In genomic region chr1:43445170-43446088, GRCm38 (mm10) we compare ENCODE assay signal across 8 mouse cellular contexts. TPM values are rescaled to one million over a fixed set of nuclear protein-coding genes. Genes with fewer than 3 reads are reported as not detected.
A peak's percentile ranks its signal among the peaks of the same experiment; 100 is the strongest.
DNase-seq lines count a peak whose midpoint lies in the region; ATAC-seq and TF ChIP-seq lines count a peak whose summit lies in the region.

No protein-coding gene starts in this region.

- no peaks in the 10 kb centered on the region for H3K9me3 ChIP-seq in embryonic facial prominence, embryonic 15.5 days (replicated peaks)
- H3K9me3 ChIP-seq in heart, embryonic 12.5 days (replicated peaks) = no peaks in the 10 kb centered on the region
- H3K9me3 ChIP-seq in kidney, embryonic 15.5 days (replicated peaks) = no peaks in the 10 kb centered on the region
- no peaks in the 10 kb centered on the region for H3K9me3 ChIP-seq in liver, embryonic 13.5 days (replicated peaks)
- H3K9me3 ChIP-seq in neural tube, embryonic 11.5 days (ENCODE audit: control insufficient read depth, low read length) = no peaks in the 10 kb centered on the region
- H3K9me3 ChIP-seq in stomach, embryonic 16.5 days (replicated peaks; ENCODE audit: control insufficient read depth, low read length) = no peaks in the 10 kb centered on the region

- peak overlapping the region; percentile 89 for H3K9ac ChIP-seq in embryonic facial prominence, embryonic 15.5 days
- peak overlapping the region; percentile 93 for H3K9ac ChIP-seq in heart, embryonic 12.5 days
- H3K9ac ChIP-seq in kidney, embryonic 15.5 days = peak overlapping the region; percentile 71
- H3K9ac ChIP-seq in liver, embryonic 13.5 days = peak overlapping the region; percentile 93
- peak overlapping the region; percentile 98 for H3K9ac ChIP-seq in neural tube, embryonic 11.5 days (ENCODE audit: low read length)
- H3K9ac ChIP-seq in stomach, embryonic 16.5 days (ENCODE audit: low read length) = peak overlapping the region; percentile 97

- H3K4me2 ChIP-seq in embryonic facial prominence, embryonic 15.5 days (replicated peaks) = peak overlapping the region; percentile 54
- peak overlapping the region; percentile 95 for H3K4me2 ChIP-seq in heart, embryonic 12.5 days
- H3K4me2 ChIP-seq in kidney, embryonic 15.5 days = peak overlapping the region; percentile 79
- H3K4me2 ChIP-seq in liver, embryonic 13.5 days = peak overlapping the region; percentile 86
- H3K4me2 ChIP-seq in neural tube, embryonic 11.5 days (ENCODE audit: low read depth) = peak overlapping the region; percentile 63
- H3K4me2 ChIP-seq in stomach, embryonic 16.5 days (ENCODE audit: low read depth, low read length) = peak overlapping the region; percentile 70

- no peaks in the 10 kb centered on the region for H3K27me3 ChIP-seq in C2C12 (ENCODE audit: control insufficient read depth, insufficient read depth, insufficient read length)
- no peaks in the 10 kb centered on the region for H3K27me3 ChIP-seq in embryonic facial prominence, embryonic 15.5 days
- no peaks in the 10 kb centered on the region for H3K27me3 ChIP-seq in heart, embryonic 12.5 days (replicated peaks)
- H3K27me3 ChIP-seq in kidney, embryonic 15.5 days = no peaks in the 10 kb centered on the region
- H3K27me3 ChIP-seq in liver, embryonic 13.5 days = no peaks in the 10 kb centered on the region
- no peaks in the 10 kb centered on the region for H3K27me3 ChIP-seq in neural tube, embryonic 11.5 days (ENCODE audit: control insufficient read depth, insufficient read depth, low read length)
- no peaks in the 10 kb centered on the region for H3K27me3 ChIP-seq in stomach, embryonic 16.5 days (ENCODE audit: control insufficient read depth, insufficient read depth, low read length)

- peaks cover 19% of the 10 kb centered on the region for H3K4me1 ChIP-seq in embryonic facial prominence, embryonic 15.5 days
- peaks cover 26% of the 10 kb centered on the region for H3K4me1 ChIP-seq in heart, embryonic 12.5 days (replicated peaks)
- H3K4me1 ChIP-seq in kidney, embryonic 15.5 days = peaks cover 36% of the 10 kb centered on the region
- H3K4me1 ChIP-seq in liver, embryonic 13.5 days (replicated peaks) = peaks cover 54% of the 10 kb centered on the region
- peaks cover 12% of the 10 kb centered on the region for H3K4me1 ChIP-seq in neural tube, embryonic 11.5 days (ENCODE audit: control insufficient read depth, insufficient read depth, low read length)
- peaks cover 18% of the 10 kb centered on the region for H3K4me1 ChIP-seq in stomach, embryonic 16.5 days (ENCODE audit: control insufficient read depth, insufficient read depth, low read length)

- H3ac ChIP-seq in C2C12 (ENCODE audit: control insufficient read depth, insufficient read length, low read depth) = peak overlapping the region; percentile 98

- WGBS in embryonic facial prominence, embryonic 15.5 days = under 1% methylated on average over 78 of the region's 86 CpGs
- under 1% methylated on average over 80 of the region's 86 CpGs for WGBS in heart, embryonic 12.5 days
- under 1% methylated on average over 78 of the region's 86 CpGs for WGBS in kidney, embryonic 15.5 days
- under 1% methylated on average over 68 of the region's 86 CpGs for WGBS in liver, embryonic 13.5 days (ENCODE audit: insufficient replicate concordance)
- under 1% methylated on average over 70 of the region's 86 CpGs for WGBS in neural tube, embryonic 11.5 days
- WGBS in stomach, embryonic 16.5 days = under 1% methylated on average over 72 of the region's 86 CpGs

- peaks cover 3% of the 10 kb centered on the region for H3K36me3 ChIP-seq in C2C12 (ENCODE audit: control insufficient read depth, insufficient read depth)
- H3K36me3 ChIP-seq in embryonic facial prominence, embryonic 15.5 days = no peaks in the 10 kb centered on the region
- H3K36me3 ChIP-seq in heart, embryonic 12.5 days = no peaks in the 10 kb centered on the region
- H3K36me3 ChIP-seq in kidney, embryonic 15.5 days = no peaks in the 10 kb centered on the region
- no peaks in the 10 kb centered on the region for H3K36me3 ChIP-seq in liver, embryonic 13.5 days
- H3K36me3 ChIP-seq in neural tube, embryonic 11.5 days (ENCODE audit: control insufficient read depth, insufficient read depth, low read length) = no peaks in the 10 kb centered on the region
- H3K36me3 ChIP-seq in stomach, embryonic 16.5 days (ENCODE audit: control insufficient read depth, insufficient read depth, low read length) = no peaks in the 10 kb centered on the region

- peak; percentile 95 for ATAC-seq in embryonic facial prominence, embryonic 15.5 days (ENCODE audit: insufficient number of reproducible peaks, low FRiP score, low TSS enrichment, low read depth)
- ATAC-seq in heart, embryonic 12.5 days (ENCODE audit: insufficient number of reproducible peaks, low FRiP score) = peak; percentile 93
- peak; percentile 96 for ATAC-seq in kidney, embryonic 15.5 days (replicated peaks; ENCODE audit: low FRiP score)
- ATAC-seq in liver, embryonic 13.5 days (ENCODE audit: low read depth) = peak; percentile 89
- peak; percentile 94 for ATAC-seq in neural tube, embryonic 11.5 days (ENCODE audit: insufficient read depth, low FRiP score, low TSS enrichment)
- ATAC-seq in stomach, embryonic 16.5 days (ENCODE audit: insufficient read depth, low FRiP score) = peak; percentile 94

- DNase-seq in adrenal gland, postnatal 4 days (ENCODE audit: low spot score in 2 of 2) = peak; percentile 63 to 68
- DNase-seq in liver, embryonic 13.5 days = peak; percentile 62
- peak; percentile 92 for DNase-seq in neural tube, embryonic 11.5 days (ENCODE audit: low spot score)

- peaks cover 33% of the 10 kb centered on the region for H3K79me3 ChIP-seq in C2C12 (ENCODE audit: low read depth)

- H3K79me2 ChIP-seq in C2C12 (ENCODE audit: control insufficient read depth, insufficient read depth) = peaks cover 45% of the 10 kb centered on the region

- H3K27ac ChIP-seq in embryonic facial prominence, embryonic 15.5 days (replicated peaks) = peak overlapping the region; percentile 92
- H3K27ac ChIP-seq in heart, embryonic 12.5 days (ENCODE audit: poor library complexity, severe bottlenecking) = peak overlapping the region; percentile 85
- H3K27ac ChIP-seq in kidney, embryonic 15.5 days = peak overlapping the region; percentile 97
- peak overlapping the region; percentile 83 for H3K27ac ChIP-seq in liver, embryonic 13.5 days
- peak overlapping the region; percentile 95 for H3K27ac ChIP-seq in neural tube, embryonic 11.5 days (ENCODE audit: low read depth, low read length)
- peak overlapping the region; percentile 92 for H3K27ac ChIP-seq in stomach, embryonic 16.5 days (ENCODE audit: low read length)

- no peak for TF ChIP-seq CTCF in C2C12 (IDR thresholded peaks at IDR 0.05; ENCODE audit: control insufficient read depth, insufficient read depth, insufficient read length)

- peak overlapping the region; percentile 60 for H3K4me3 ChIP-seq in C2C12 (ENCODE audit: insufficient read depth, poor library complexity, severe bottlenecking)
- H3K4me3 ChIP-seq in embryonic facial prominence, embryonic 15.5 days (replicated peaks) = peak overlapping the region; percentile 95
- H3K4me3 ChIP-seq in heart, embryonic 12.5 days = peak overlapping the region; percentile 84
- H3K4me3 ChIP-seq in kidney, embryonic 15.5 days (replicated peaks) = peak overlapping the region; percentile 94
- H3K4me3 ChIP-seq in liver, embryonic 13.5 days (replicated peaks) = peak overlapping the region; percentile 92
- peak overlapping the region; percentile 75 for H3K4me3 ChIP-seq in neural tube, embryonic 11.5 days (ENCODE audit: low read depth, low read length)
- H3K4me3 ChIP-seq in stomach, embryonic 16.5 days (replicated peaks; ENCODE audit: low read length) = peak overlapping the region; percentile 93

TF ChIP-seq in C2C12, 6 proteins besides CTCF, POLR2A, EP300 and RAD21:
- no peak for TF ChIP-seq MYOD1 (IDR thresholded peaks at IDR 0.05; ENCODE audit: control insufficient read depth, insufficient read length, low read depth)
- no peak for TF ChIP-seq MYOG (IDR thresholded peaks at IDR 0.05; ENCODE audit: control insufficient read depth, extremely low read depth, insufficient read length)
- no peak for TF ChIP-seq FOSL1 (IDR thresholded peaks at IDR 0.05; ENCODE audit: insufficient read depth, low read length, poor library complexity, severe bottlenecking)
- no peak for TF ChIP-seq MAX (IDR thresholded peaks at IDR 0.05)
- TF ChIP-seq USF1 (IDR thresholded peaks at IDR 0.05; ENCODE audit: low read depth) = no peak
- TF ChIP-seq CEBPB (IDR thresholded peaks at IDR 0.05; ENCODE audit: low read depth) = no peak

RNA-seq across cellular contexts. Expression of gene Nck2, which starts 1.1 kb away (rescaled TPM):
- polyA plus RNA-seq in C2C12 (2012; fragmentation: generic; extraction: Trizol) = 18.0 TPM
- 10 to 100 TPM; 38.6 to 46.3 TPM for total RNA-seq in adrenal gland, postnatal 4 days (2021)
- polyA plus RNA-seq in embryonic facial prominence, embryonic 15.5 days (2015; fragmentation: Nextera tagmentation; extraction: Ambion mirVana) = 35.5 and 37.5 TPM in 2 replicates
- 35.6 and 36.4 TPM in 2 replicates for polyA plus RNA-seq in heart, embryonic 12.5 days (2016; fragmentation: Nextera tagmentation; extraction: Ambion mirVana)
- polyA plus RNA-seq in kidney, embryonic 15.5 days (2015; fragmentation: Nextera tagmentation; extraction: Ambion mirVana) = 46.0 and 48.3 TPM in 2 replicates
- polyA plus RNA-seq in liver, embryonic 13.5 days (2015; fragmentation: Nextera tagmentation; extraction: Ambion mirVana) = 10.5 and 12.6 TPM in 2 replicates
- 39.8 and 41.7 TPM in 2 replicates for polyA plus RNA-seq in neural tube, embryonic 11.5 days (2014; fragmentation: Nextera tagmentation; extraction: Ambion mirVana)
- polyA plus RNA-seq in stomach, embryonic 16.5 days (2015; fragmentation: Nextera tagmentation; extraction: Ambion mirVana) = 34.1 and 36.3 TPM in 2 replicates

Comparison
In these comparisons a context has a peak if more than half of its experiments do, and no peak if none do; other contexts are left out.
1. Peak in every context shown above with its lines: DNase-seq, ATAC-seq, H3K4me3 ChIP-seq and H3K27ac ChIP-seq.